Mouse (Mus musculus): ENCODE results near the gene Actg1.
A peak's percentile ranks its signal among the peaks of the same experiment; 100 is the strongest.
"Not testable (repeated sequence)": the region's sequence is repeated elsewhere in the genome, so short reads cannot be mapped to it uniquely, and the experiment has no call there.

The Actg1 gene

DNA sequence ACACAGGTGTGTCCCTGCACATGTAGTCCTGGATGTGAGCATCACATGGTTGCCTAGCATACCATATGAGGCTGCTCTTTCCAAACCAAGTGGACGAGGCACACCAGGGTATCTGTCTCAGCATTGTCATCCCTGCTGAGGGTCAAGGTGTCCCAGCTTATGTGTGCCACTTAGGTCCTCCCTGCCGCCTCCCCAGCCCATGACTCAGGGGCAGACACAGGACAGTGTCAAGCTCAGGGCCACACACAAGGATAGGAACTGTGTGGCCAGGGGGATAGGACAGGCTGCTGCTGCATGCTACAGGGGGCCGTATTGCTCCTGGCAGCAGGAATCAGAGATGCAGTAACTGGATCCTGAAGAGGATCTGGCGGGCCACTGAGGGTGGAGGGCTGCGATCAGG is 12.4 kb upstream of the Actg1 start:
- DNase-seq (ENCODE audit: low spot score) = no peak

DNA sequence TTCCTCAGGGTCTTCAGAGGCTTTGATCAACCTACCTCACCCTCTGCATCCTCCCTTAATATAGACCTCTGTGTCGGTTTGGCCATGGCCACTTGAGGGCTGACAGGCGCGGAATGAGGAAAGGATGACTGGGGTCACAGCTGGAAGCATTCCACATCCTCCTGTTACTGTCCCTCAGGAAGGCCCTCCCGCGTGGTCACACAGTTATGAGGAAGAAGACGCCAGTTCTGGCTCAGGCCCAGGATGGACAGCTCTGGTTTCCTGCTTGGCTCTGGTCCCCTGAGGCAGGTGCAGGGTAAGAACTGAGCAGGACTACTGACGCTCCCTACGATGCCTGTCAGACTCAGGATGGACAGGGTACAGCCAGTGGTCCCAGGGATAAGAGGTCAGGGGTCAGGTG is 11.7 kb upstream of the Actg1 start:
- DNase-seq (ENCODE audit: low spot score) = no peak

DNA sequence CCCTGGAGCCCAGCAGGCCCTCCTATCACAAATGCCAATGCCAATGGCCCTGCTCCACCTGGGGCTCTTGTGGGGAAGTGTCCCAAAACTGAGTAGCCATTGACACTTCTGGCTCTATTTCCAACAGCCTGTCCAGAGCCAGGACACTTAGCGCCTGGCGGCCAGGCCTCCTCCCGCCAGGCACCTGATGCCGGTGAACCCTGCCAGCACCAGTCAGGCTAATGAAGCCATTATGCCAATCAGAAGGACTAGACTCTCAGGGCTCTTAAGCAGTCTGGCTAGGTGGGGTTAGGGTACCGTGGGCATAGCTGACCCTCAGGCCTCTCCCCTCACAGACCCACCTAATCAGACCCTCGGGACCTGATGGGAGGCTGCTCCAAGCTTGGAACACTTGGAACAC is 11.0 kb upstream of the Actg1 start:
- no peak for DNase-seq (ENCODE audit: low spot score)

DNA sequence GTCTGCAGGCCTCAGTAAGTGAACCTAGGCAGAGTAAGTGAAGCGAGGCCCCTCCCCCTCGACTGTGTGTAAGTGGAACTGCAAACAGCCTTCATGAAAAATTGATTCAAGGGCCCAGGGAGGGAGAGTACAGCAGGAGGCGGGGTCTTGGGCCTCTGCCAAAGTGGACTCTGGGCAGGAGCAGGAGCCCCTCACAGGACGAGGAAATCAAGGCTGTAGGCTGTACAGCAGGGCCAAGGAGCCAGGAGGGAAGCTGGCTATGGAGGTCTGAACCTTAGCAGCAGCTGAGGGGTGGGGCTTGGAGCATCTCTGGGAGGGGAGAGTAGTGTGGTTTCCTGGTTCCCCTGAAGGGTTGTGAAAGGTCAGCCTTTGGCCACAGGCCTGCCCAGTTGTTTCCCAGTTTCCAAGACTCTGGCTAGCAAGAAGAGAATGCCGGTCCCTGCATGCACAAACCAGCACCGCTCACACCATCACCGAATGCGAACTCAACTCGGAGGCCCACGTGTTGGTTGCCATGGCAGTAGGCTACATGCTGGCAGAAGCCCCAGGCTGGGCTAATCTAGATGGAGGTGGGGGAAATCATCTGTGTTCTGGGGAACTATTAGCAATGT is 9.6 kb upstream of the Actg1 start:
- peak; percentile 80 for DNase-seq (ENCODE audit: low spot score)

DNA sequence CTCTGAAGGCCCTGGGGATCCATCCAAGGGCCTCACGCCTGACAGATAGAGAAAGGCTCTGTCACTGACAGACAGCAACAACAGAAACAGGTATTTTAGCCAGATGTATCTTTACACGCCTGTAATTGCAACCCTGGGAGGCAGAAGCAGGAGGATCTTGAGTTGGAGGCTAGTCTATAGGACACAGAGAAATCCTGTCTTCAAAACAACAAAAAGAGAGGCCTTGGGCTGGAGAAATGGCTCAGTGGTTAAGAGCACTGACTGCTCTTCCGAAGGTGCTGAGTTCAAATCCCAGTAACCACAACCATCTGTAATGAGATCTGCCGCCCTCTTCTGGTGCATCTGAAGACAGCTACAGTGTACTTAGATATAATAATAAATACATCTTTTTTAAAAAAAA is 8.6 kb upstream of the Actg1 start:
- DNase-seq (ENCODE audit: low spot score) = no peak

DNA sequence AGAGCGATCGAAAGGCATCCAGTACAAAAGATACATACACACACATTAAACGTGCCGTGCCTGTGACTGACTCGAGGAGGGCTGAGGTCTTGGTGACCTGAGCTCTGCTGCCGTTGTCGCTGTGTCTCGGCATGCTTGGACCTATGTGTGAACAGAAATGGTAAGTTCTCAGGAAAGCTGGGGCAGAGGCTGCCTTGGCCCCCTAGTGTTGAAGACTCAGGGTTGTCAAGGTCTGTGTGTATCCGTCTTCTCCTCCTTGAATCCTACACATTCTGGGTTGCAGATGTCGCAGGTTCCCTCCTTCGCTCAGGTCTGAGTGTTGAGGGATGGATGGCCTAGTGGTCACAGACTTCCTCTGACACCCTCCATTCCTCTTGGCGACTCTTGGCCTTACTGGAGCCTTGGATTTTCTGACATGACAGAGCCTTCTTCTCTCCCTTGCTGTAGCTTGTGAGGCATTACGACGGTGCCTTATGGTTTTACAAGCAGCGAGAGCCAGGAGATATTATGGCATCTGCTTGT is 8.0 kb upstream of the Actg1 start:
- no peak for DNase-seq (ENCODE audit: low spot score)

DNA sequence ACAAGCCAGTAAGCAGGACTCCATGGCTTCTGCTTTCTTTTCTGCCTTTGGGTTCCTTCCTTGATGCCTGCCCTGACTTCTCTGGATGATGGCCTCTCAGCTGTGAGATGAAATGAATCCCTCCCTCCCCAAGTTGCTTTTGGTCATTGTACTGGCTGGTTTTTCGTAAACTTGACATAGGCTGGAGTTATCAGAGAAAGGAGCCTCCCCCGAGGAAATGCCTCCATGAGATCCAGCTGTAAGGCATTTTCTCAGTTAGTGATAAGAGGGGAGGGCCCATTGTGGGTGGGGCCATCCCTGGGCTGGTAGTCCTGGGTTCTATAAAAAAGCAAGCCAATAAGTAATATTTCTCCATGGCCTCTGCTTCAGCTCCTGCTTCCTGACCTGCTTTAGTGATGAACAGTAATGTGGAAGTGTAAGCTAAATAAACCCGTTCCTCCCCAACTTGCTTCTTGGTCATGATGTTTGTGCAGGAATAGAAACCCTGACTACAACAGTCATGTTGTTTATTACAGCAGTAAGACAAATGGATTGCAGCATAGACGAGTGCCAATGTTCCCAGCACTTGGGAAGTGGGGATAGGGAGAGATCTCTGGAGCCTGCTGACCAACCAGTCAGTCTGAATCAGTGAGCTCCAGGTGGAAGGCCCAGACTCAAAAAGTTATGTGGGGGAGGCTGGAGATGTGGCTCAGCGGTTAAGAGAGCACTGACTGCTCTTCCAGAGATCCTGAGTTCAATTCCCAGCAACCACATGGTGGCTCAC is 7.1 kb upstream of the Actg1 start:
- no peak for DNase-seq (ENCODE audit: low spot score)

DNA sequence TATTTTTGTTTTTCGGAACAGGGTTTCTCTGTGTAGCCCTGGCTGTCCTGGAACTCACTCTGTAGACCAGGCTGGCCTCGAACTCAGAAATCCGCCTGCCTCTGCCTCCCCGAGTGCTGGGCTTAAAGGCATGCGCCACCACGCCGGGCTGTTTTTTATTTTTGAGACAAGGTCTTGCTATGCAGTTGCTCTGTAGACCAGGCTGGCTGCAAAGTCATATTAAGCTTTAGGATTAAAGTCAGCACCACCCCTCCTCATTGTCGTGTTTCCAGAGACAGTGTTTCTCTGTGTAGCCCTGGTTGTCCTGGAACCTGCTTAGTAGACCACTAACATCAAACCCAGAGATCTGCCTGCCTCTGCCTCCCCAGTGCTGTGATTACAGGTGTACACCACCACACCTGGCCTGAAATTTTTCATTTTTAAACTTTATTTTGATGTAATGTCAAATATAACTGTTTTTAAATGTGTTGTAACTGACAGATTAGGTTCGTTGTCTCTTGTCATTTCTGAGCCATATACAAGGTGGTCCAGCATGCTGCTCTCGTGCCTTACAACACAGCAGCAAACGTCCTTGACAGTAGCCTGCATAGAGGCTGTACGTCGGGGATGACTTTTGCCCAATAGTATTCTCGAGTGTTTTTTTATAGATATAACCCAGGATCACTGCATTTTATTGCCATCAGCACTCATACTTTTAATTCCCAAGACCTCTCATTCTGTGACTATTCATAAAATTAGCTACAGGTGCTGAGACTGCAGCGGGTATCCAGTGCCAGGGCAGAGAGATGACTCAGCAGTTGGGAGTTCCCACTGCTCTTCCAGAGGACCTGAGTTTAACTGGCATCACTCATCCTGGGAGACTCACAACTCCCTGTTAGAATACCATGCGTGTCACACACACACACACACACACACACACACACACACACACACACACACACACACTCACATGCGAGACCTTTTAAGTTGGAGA is 6.2 kb upstream of the Actg1 start:
- DNase-seq (ENCODE audit: low spot score) = no peak

DNA sequence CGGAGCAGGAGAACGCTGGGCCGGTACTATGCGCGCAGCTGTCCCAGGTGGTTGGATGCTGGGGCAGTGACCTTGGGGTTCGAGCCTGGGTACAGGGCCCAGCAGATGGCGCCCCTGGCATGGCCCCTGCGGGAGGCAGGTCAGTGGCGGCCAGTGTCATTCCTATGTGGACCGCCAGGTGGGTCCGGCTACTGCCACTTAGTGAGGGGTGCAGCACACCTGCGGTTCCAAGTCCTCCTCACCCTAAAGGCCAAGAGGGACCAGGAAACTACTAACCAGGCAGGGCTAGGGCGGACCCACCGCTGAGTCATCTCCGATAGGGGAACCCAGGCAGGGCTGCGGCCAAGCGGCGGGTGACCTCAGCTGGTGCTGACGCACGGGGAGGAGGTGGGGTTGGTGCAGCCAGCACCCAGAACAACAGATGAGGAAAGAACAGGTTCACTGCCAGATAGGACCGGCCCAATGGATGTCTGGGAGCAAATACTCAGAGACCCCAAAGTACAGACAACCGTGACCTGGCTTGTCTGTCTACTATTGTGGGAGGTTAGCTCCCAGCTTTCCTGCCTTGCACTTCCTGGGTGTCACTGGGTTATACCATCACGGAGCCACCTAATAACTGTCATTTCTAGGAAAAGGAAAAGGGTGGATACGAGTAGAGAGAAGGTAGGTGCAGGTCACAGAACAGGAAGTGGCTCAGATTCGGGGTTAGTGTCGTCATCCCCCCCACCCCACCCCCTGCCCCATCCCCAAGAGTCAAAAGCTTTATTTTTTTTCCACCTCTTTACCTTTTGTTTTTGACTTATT is 5.4 kb upstream of the Actg1 start:
- DNase-seq (ENCODE audit: low spot score) = peak; percentile 92

DNA sequence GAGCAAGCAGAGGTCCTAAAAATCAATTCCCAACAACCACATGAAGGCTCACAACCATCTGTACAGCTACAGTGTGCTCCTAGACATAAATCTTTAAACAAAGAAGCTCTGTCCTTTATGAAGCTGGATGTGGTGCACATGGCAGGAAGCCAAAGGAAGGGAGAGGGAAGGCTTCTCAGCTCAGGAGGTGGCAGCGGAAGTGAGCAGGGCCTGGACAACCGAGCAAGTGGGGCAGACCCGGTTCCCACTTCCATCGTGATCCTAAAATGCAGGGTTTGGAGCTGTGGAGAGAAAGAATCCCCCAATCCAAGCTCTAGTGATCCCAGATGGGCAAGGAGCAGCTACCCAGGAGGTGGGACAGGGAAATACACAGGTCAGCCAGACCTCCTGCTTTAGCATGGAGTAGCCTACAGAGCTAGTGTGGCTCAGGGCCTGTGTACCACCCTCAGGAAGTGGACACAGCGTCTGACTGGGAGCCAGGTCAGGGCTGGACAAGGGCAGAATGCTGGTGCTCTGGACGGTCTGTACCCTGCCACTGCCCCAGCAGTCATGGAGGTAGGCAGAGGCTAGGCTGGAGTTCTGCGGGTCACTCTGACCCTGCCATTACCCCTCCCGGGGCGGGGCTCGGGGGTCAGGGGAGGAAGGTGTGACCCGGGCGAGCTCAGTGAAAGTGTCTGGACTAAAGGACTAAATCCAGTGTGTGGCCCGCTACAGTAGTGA is 4.4 kb upstream of the Actg1 start:
- DNase-seq (ENCODE audit: low spot score) = no peak

DNA sequence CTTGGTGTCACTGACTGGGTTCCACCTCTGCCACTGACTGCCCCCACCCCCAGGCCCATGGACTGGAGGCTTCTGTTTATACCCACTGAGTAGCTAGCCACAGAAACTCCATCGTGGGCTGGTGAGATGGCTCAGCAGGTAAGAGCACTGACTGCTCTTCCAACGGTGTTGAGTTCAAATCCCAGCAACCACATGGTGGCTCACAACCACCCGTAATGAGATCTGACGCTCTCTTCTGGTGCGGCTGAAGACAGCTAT is 3.7 kb upstream of the Actg1 start:
- DNase-seq (ENCODE audit: low spot score) = not testable (repeated sequence)

DNA sequence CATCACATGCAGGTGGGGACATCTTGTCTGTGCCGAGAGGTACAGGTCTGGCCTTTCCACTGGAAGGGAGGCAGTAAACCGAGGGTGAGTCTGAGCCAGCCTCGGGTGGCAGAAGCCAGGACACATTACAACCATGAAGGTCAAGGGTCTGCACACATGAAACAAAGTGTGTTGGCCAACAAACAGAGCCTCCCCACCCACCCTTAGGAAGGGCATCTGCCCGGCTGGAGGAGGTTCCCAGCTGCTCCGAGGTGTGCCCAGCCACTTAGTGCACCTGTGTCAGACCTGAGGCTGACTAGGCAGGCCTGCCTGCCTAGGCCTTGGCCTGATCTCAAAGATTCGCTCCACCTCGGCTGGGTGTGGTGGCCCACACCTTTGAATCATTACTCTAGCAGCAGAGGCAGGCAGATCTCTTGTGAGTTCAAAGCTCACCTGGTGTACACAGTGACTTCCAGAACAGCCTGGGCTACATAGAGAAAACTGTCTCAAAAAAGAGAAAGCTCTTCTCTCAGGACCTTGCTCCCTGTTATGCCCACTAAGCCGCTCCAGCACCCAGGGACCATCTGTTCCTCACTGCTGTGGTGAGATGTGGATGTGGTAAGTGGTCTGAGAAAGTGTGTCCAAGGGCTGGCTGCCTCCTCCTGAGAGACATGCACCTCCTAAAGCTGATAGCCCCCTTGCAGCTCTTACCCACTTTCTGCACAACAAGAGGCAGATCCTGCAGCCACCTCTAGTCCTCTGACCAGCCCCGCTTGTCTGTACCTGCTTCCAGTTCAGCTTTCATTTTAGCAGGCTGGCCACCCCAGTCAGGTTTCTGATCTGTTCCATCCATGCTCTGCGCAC is 3.1 kb upstream of the Actg1 start:
- DNase-seq (ENCODE audit: low spot score) = no peak

DNA sequence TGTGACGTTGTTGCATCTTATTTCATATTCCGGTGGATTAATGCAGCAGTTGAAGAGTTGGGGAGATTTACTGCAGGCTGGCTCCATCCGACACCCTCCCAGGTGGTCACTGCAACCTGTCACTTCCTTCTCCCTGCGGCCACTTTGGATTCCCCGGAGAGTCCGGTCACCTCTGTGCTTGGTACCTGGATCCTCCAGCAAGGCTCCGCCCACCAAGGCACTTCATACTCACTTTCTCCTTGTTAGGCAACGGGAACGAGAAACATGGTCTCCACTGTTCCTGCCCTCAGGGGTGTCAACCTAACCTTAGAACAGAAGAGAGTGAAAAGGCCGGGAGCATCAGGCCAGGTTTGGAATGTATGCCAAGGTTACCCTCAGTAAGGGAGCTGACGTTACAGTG is 2.4 kb upstream of the Actg1 start:
- DNase-seq (ENCODE audit: low spot score) = peak; percentile 79

DNA sequence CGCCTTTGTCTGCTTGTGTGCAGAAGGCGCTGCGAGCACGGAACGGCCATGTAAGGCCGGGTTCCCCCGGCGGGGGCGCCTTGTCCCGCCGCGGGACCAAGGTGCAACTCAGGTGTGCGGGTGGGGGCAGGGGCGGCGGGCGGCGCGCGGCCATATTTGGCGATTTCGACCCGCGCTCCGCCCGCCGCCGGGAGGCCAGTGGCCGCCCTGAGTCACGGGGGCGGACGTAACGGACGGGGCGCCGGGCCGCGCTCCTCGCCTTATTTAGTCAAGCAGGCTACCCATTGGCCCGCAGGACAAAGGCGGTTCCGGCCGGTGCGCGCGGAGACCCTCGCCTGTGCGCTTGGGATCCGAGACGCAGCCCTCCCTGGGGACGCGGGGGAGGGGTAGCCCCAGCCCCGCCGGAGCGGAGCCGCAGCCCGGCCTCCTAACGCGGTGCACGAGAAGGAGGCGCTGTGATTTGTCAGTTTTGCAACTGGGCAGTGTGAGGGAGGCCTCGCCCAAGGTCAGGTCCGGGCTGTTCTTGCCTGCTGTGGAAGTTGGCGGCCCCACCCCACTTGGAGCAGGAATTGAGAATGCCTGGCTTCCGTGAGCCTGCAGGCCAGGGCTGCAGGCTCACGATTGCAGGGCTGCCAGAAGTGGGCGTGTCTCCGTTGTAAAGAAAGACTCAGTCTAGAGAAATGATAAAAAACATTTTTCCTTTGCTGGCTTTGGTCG is 1.8 kb upstream of the Actg1 start:
- peak; percentile 94 for DNase-seq (ENCODE audit: low spot score)

DNA sequence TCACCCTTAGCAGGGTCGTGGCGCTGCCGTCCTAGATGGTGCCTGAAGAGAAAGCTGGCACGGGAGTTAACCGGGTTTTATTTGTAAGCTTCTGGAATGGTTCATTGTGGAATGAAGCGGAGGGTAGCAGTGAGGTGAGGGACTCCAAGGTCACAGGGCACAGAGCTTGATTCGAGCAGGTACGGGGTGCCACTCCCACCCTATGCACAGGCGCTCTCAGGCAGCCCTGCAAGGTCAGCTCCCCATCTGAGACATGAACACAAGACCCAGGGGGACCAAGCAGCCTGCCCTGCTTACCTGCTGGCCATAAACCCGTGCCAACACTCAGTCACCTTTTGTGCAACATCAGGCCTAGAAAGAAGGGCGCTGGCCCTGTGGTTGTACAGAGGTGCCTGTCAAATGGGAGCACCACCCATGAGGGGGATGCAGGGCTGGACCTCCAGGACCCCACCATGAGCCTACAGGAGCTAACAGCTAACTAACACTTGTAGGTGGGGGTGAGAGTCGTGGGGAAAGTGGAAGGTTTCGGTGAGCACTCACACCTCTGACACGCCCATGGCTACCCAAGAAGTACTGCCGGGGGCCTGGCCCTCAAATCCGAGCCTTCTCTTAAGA is 1.1 kb upstream of the Actg1 start:
- peak; percentile 55 for DNase-seq (ENCODE audit: low spot score)

DNA sequence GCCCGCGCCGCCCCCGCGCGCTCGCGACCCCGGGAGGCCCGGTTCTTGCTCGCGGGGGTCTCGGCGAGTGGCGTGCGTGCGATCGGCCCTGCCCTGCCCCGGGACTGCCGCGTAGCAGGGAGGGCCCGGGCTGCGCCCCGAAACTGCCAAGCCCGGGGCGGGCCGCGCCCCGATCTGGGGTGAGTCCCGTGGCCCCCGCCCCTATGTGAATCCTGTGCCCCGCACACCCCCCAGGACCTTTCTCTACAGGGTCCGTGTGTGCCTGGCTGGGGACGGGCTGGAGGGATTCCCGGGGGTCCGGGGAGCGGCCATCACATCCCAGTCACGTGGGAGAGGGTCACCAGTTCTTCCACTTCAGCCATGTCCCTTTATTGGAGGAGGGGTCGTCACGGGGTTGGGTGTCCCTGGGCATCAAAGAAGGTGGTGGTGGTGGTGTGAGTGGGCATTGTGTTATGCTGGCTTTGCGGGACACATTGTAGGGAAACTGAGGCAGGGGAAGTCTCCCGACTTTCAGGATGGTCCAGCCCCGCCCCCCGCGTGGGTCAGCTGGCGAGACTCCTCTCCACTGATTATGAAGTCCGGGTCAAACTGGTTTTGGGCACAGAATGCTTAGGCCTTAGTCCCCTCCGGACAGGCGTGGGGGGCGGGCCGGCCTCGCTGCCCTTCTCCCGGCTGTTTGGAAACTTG is 485 bp upstream of the Actg1 start:
- peak; percentile 57 for DNase-seq (ENCODE audit: low spot score)

DNA sequence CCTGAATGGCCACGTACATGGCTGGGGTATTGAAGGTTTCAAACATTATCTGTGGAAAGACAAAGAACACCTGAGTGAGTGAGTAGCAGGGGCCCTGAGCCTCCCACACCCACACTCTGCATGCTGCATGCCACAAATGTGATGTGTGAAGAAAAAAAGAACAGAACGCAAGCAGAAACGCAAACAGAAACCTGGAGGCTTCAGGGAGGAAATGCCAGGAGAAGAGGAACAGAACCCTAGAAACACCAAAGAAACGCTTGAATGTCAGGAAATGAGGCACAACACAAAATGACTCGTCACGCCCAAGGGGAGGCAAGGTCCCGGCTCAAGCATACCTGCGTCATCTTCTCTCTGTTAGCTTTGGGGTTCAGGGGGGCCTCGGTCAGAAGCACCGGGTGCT is 1.0 kb downstream of the Actg1 start:
- DNase-seq (ENCODE audit: low spot score) = no peak

DNA sequence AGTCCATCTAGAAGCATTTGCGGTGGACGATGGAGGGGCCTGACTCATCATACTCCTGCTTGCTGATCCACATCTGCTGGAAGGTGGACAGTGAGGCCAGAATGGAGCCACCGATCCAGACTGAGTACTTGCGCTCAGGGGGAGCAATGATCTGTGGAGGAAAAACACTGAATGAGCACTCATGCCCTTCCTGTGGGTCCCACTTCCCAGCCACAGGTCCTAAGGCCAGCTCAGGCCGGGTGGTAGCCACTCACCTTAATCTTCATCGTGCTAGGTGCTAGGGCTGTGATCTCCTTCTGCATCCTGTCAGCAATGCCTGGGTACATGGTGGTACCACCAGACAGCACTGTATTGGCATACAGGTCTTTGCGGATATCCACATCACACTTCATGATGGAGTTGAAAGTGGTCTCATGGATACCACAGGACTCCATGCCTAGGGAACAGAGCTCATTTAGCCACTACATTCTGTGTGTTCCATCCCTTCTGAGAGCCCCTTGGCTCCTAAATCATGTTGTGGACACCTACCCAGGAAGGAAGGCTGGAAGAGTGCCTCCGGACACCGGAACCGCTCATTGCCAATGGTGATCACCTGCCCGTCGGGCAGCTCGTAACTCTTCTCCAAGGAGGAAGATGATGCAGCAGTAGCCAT is 1.8 kb downstream of the Actg1 start:
- DNase-seq (ENCODE audit: low spot score) = not testable (repeated sequence)
